9 mouse cellular contexts compared by ENCODE assay signal in the genomic region with DNA sequence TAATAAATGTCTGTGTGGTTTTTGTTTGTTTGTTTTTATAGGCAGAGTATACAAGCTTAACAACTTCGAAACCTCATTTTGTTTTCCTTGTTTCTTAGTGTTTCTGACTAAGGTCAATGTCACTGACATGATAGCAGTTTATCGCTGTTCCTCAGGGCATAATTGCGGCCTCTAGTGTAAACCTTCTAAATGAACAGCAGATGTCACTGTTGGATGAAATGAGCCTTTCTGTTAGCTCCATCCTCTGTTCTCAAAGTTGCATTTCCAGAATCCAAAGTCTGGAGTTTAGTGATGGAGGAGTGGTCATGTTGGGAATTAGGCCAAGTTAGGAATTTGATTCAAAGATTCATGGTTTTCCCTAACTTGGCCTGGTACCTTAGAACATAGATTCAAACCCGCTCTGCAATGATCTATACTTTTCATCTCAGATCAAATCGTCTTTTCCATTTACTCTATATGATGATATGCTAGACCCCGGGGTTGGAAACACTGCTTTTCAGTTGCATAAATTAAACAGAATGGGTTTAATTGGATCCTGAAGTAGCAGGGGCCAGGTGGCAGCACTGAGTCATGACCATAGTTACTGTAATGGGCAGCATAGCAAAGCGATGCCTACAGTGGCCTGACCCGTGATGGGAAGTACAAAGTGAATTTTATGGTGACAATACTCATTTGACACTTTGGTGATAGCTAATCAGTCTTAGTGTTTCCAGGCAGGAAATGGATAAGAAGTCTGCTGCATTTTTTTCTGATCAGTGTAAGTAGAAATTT.
DNase-seq lines count a peak whose midpoint lies in the region; ATAC-seq and TF ChIP-seq lines count a peak whose summit lies in the region.
"Had no signal": no experiment of that assay in that cellular context is flagged by ENCODE, and none has a peak within 500 bp of the region (broad histone marks: within the 10 kb centered on the region; RNA-seq: fewer than 3 reads in every experiment).

No protein-coding gene starts in this region.

- no peak for TF ChIP-seq POLR2A in kidney, adult 2 months (IDR thresholded peaks at IDR 0.05; ENCODE audit: low read depth, low read length)

- no peaks in the 10 kb centered on the region for H3K36me3 ChIP-seq in kidney, adult 2 months (ENCODE audit: control insufficient read depth, insufficient read depth, low read length)
- H3K36me3 ChIP-seq in kidney, postnatal 0 days (ENCODE audit: insufficient read depth, low read length), result no peaks in the 10 kb centered on the region

- ATAC-seq in kidney, postnatal 0 days (replicated peaks; ENCODE audit: low FRiP score, low read depth), result no peak

- no peaks in the 10 kb centered on the region for H3K4me1 ChIP-seq in kidney, adult 2 months (ENCODE audit: control insufficient read depth, insufficient read depth, low read length)
- H3K4me1 ChIP-seq in kidney, postnatal 0 days (replicated peaks; ENCODE audit: insufficient read depth, low read length), result no peaks in the 10 kb centered on the region

- DNase-seq in kidney, adult 2 months, result peak; percentile 11
- DNase-seq in kidney, adult 8-10 months, result no peak
- DNase-seq in 416B (ENCODE audit: low read depth), result peak; percentile 23
- DNase-seq in brain, adult 2 months (ENCODE audit: low read depth, low spot score), result peak; percentile 58
- DNase-seq in kidney, postnatal 0 days (ENCODE audit: low spot score), result peak; percentile 76
- no peak for DNase-seq in adrenal gland, postnatal 25 days
- DNase-seq in ovary, postnatal 36 days (ENCODE audit: low spot score), result no peak
- no peak for DNase-seq in heart, adult 18-20 months
- DNase-seq: thymus, postnatal 14 days had no signal

- H3K27ac ChIP-seq in kidney, adult 2 months (ENCODE audit: insufficient read depth, low read depth, low read length), result no peak overlapping the region
- H3K27ac ChIP-seq in kidney, postnatal 0 days, result no peak overlapping the region

- H3K4me2 ChIP-seq in kidney, postnatal 0 days (ENCODE audit: low read length), result no peak overlapping the region

- WGBS in kidney, adult 2 months, result 51% methylated on average over 8 of the region's 8 CpGs
- WGBS in kidney, postnatal 0 days, result 59% methylated on average over 8 of the region's 8 CpGs

- H3K4me3 ChIP-seq in kidney, adult 2 months (ENCODE audit: insufficient read depth, low read depth, low read length), result no peak overlapping the region
- H3K4me3 ChIP-seq in kidney, postnatal 0 days (replicated peaks; ENCODE audit: low read depth, low read length), result no peak overlapping the region

- H3K9me3 ChIP-seq in kidney, postnatal 0 days (replicated peaks; ENCODE audit: low read length), result no peaks in the 10 kb centered on the region

- H3K9ac ChIP-seq in kidney, postnatal 0 days (ENCODE audit: low read depth, low read length), result no peak overlapping the region

- no peak for TF ChIP-seq CTCF in kidney, adult 2 months (conservative IDR thresholded peaks at IDR 0.05; ENCODE audit: insufficient read depth, insufficient read length, low read depth, low read length)
- TF ChIP-seq CTCF in kidney, postnatal 0 days (IDR thresholded peaks at IDR 0.05; ENCODE audit: low read depth), result peak; percentile 76

- no peaks in the 10 kb centered on the region for H3K27me3 ChIP-seq in kidney, adult 2 months (replicated peaks; ENCODE audit: control insufficient read depth, insufficient read depth, low read length)
- no peaks in the 10 kb centered on the region for H3K27me3 ChIP-seq in kidney, postnatal 0 days (ENCODE audit: insufficient read depth, low read length)

Comparison
In these comparisons a context has a peak if more than half of its experiments do, and no peak if none do; other contexts are left out.
1. DNase-seq: peak in kidney, adult 2 months (single experiment), 416B (single experiment), brain, adult 2 months (single experiment) and kidney, postnatal 0 days (single experiment); none in kidney, adult 8-10 months (0 of 2), adrenal gland, postnatal 25 days (single experiment), ovary, postnatal 36 days (single experiment) and heart, adult 18-20 months (0 of 2).